Mouse (Mus musculus) MN1 (cell line): ENCODE measurements at regions not wholly inside any gene's neighbourhood (a gene's known extent, or its start where the extent isn't known, plus 50 kb on each side); places are given as distances from the start of the nearest gene placed in this dataset.

Experiments used
- DNase-seq: peaks from one replicate; pipeline ENCODE4 v3.0.0-alpha.2; 2016; ENCODE audit warnings: low spot score

GRCm38 (mm10) chr11:22644010-22644625, 132.2 kb downstream of the Tmem17 start:
- DNase-seq = peak; percentile 72

DNA sequence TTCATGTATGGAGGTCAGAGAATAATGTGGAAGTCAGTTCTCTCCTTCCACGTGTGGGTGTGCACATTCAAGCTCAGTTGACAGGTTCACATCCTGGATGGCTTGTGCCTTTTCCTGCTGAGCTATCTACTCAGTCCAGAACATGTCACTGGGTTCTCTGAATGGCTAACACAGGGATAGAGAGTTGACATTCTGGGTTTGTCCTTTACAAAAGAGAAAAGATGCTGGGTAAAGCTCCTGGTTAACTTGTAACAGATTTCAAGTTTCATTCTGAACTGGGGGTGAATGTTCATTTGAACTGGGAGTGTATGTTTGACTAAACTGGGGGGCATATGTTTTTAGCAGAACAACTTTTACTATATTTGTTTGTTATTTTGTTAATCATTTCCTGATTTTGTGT, 133.0 kb downstream of the Tmem17 start:
- no peak for DNase-seq

DNA sequence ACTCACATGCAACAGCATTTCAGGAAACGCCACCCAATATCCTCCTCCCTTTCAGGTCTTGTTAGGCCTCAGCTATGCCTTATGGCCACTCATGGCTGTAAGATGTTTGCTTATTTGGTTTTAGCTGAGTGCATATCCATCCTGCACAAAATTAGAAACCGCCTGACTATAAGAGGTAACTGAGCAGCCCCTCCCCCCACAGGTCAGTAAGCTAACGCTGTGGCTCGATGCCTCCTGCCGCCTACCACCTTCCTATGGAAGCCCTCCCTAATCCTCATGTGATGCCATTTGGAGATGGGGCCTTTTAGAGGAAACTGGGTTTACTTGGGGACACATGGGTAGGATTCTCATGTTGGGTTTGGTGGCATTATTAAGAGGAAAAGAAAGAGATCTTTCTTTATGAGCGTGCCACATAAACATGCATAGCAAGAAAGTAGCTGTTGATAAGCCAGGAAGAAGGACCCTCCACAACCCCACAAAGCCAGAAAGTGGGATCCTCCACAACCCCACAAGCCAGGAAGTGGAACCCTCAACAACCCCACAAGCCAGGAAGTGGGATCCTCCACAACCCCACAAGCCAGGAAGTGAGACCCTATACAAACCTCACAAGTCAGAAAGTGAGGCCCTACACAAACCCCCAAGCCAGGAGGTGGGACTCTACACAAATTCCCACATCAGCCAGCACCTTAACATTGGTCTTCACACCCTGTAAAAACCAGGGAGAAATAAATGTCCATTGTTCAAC, 134.5 kb downstream of the Tmem17 start:
- DNase-seq = no peak

GRCm38 (mm10) chr11:22648275-22648674, 136.4 kb downstream of the Tmem17 start:
- no peak for DNase-seq

DNA sequence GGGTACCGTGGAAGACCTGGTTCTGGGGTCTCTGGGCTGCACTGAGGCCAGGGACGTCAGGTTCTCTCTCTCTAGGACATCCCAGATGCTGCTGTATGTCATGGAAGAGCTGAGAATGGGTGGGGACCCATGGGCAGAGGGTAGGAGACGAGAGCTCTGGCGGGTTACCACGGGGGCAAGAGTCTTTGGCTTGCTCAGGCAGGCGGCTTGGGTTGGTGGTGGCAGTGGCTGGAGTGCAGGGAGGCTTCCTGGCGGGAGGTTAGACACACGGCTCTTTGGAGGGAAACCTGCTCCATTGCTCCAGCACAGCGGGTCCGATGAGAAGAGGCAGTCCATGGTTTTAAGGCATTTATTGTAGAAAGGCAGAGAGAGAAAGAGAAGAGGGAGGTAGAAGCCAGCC, 138.9 kb downstream of the Tmem17 start:
- DNase-seq = no peak

DNA sequence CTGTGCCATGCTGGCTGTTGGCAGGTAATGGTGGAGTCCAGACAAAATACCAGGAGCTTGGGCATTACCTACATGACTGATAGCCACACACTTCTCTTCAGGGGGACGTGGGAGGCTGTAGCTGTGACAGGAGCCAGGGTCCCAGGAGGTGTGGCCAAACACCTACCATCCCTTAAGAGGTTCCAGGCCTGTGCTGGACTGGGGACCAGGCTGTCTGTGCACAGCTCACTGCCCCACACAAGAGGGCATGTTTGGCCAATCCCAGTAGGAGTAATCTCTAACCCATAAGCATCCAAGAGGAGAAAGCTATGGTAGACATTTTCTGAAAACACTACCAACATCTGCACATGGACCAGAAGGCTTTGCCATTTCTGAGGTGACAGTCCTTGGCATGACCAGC, 139.4 kb downstream of the Tmem17 start:
- DNase-seq = no peak

- DNase-seq = no peak
These were observed 140.0 kb downstream of the Tmem17 start for GRCm38 (mm10) chr11:22651911-22652310.

DNA sequence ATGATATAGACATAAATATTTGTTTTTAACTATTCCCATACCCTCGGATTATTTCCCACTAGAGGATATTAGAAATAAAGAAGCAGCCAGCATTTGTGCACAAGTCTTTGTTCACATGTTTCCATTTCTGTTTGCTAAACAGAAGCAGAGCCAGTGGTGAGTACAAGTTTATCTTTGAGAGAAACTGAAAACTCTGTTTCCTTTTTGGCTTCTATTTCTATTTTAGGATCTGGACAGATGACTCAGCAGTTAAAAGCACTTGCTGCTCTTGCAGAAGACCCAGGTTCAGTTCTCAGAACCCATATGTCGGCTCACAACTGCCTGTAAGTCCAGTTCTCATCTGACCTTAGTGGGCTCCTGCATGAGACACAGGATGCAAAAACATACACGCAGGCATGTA, 141.0 kb downstream of the Tmem17 start:
- DNase-seq = no peak

DNA sequence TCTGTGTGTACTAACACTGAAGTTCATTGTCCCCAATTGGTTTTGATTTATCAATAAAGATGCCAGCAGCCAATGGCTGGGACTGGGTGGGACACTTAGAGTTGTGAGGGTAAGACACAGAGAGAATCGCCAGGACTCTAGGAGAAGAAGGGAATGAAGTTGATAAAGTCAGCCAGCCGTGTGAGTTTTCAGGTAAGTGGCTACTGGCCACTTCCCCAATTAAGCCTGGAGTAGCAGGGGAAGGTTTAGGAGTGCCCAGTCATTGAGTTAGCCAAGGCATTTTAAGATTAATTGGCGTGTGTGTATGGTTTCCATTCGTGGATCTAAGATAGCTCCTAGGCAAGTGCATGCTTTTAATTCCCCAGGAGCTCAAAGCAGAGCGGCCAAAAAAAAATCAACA, 141.5 kb downstream of the Tmem17 start:
- no peak for DNase-seq

- DNase-seq = no peak
These were observed 145.7 kb downstream of the Tmem17 start for GRCm38 (mm10) chr11:22657635-22658034.

GRCm38 (mm10) chr11:22661072-22661471, 149.2 kb downstream of the Tmem17 start:
- DNase-seq = peak; percentile 48

GRCm38 (mm10) chr11:22661713-22662551, 150.0 kb downstream of the Tmem17 start:
- peak; percentile 62 for DNase-seq

DNA sequence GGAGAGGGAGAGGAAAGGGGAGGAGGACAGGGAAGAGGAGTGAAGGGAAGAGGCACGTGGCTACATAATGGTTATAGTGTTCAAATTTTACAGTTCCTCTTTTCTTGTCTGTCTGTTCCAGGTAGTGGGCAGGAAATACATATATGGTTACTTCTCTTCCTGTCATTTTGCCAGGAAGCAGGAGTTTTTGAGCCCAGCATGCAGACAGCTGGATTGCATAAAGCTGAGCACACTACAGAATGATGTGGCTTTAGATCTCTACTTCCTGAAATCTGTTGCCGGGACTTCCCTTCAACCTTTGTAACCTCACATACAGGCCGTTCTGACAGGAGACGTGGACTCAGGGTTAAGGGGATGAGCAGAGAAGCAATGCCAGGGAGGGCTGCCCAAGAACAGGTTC, 154.1 kb downstream of the Tmem17 start:
- no peak for DNase-seq

DNA sequence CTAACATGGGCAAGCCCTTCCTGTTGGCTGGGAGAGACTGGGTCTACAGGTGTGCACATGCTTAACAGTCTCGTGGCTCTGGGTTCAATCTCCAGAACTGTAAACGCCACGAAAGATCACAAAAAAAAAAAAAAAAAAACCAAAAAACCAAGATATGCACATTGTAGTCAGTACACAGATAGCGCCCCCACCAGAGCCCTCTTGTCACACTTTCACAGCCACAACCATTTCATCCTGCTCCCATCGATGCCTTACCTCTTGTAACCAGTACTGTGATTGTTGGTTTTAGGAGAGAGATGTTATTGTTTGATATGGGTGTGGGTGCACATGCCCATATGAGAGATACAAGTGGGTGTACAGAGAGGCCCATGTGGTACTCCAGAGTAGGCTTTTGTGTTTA, 154.5 kb downstream of the Tmem17 start:
- no peak for DNase-seq

GRCm38 (mm10) chr11:22668220-22668619, 156.3 kb downstream of the Tmem17 start:
- DNase-seq = no peak

DNA sequence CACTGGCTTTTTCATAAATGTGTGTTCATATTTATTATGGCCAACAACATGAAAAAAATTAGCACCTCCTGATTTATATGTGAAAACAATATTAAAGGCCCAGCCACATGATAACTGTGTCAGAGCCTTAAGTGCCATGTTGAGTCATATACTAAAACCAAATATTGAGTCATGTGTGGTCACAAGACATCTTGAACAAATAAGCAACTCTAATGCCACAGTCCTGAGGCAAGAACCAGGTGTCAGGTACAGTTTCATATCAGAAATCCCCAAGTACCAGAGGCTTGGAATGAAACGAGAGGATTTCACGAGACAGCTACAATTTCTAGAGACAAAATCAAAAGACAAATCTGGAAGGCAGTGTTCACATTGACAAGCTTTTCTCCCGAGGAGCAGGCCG, 157.4 kb downstream of the Tmem17 start:
- no peak for DNase-seq

GRCm38 (mm10) chr11:22671791-22672490, 160.1 kb downstream of the Tmem17 start:
- DNase-seq = peak; percentile 82

DNA sequence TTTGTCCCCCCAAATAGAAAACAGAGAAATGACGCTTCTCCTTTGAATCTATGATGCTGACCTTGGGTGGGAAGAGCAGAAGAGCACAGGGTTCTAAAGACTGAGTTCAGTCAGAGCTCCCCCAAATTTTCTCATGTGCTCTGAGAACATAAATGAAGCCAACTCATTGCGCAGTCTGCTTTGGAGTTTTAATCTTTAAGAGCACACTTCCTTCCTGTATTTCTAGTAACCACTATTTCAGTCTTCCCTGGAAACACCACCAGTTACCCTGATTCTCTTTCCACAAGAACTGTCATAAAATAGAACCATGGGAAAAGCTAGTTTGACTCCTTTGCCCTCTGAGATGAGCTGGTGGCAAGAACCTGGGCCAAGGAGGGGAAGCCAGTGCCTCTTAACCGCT, 163.2 kb downstream of the Tmem17 start:
- no peak for DNase-seq

- DNase-seq = no peak
These were observed 163.9 kb downstream of the Tmem17 start for GRCm38 (mm10) chr11:22675754-22676153.

DNA sequence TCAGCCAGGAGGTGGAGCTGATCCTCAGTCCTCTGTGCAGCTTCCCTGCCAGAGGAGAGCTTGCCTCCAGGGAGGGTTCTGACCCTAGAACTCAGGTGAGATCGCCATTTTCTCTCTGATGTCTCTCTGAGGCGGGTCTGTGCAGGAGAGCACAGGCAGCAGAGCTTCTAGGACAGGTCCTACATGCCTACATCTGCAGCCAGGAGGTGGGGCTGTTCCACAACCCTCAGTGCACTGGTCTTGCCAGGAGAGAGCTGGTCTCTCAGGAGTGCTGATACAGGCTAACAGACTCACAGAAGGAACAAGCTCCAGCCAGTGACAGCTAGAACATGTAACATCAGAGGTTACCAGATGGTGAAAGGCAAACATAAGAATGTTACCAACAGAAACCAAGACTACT, 165.4 kb downstream of the Tmem17 start:
- DNase-seq = no peak

- DNase-seq = no peak
These were observed 172.7 kb downstream of the Tmem17 start for GRCm38 (mm10) chr11:22684576-22684975.

DNA sequence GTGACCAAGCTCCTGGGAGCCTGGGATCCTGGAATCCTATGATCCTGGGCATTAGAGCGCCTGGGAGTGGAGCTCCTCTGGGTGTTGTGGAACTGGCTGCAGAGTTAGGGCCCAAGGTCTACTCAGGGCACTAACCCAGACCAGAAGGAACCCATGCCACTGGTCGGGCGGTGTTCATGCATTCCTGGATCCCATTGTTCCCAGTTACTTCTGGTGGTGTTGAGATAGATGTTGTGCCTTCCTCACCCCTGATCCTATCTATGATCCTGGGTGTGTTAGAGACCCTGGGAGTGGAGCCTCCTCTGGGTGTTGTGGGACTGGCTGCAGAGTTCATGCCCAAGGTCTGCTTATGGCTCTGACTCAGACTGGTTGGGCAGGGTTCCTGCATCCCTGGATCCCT, 169.9 kb downstream of the B3gnt2 start:
- no peak for DNase-seq
